Mouse (Mus musculus): Measurements from ENCODE around the gene Tsr2. TPM values are rescaled to one million over a fixed set of nuclear protein-coding genes. Genes with fewer than 3 reads are reported as not detected.

Gene Tsr2
- polyA plus RNA-seq (2012; rRNA removed), result 2.3 and 2.7 TPM in 2 replicates

- TF ChIP-seq POLR2A (IDR thresholded peaks at IDR 0.05; ENCODE audit: control insufficient read depth, low read depth, low read length) (peak; percentile 39; the same call in 1 of the 2 replicates), CTCF (IDR thresholded peaks at IDR 0.05; ENCODE audit: control insufficient read depth, insufficient read depth, insufficient replicate concordance, low read depth, low read length) (no peak)
- H3K27ac ChIP-seq (ENCODE audit: control insufficient read depth, insufficient read depth, low read depth, low read length), result peak within 1 kb of the TSS; percentile 87
- H3K27me3 ChIP-seq (ENCODE audit: control insufficient read depth, insufficient read depth, low read length), result no peaks in the 10 kb centered on the region
- peak within 1 kb of the TSS; percentile 92 for H3K4me3 ChIP-seq (ENCODE audit: control insufficient read depth, low read depth, low read length)
- H3K36me3 ChIP-seq (ENCODE audit: control insufficient read depth, insufficient read depth, low read length), result no peaks in the 10 kb centered on the region
- H3K4me1 ChIP-seq (ENCODE audit: control insufficient read depth, insufficient read depth, low read length), result no peaks in the 10 kb centered on the region
These were observed at the start of gene Tsr2 for GRCm38 (mm10) chrX:151096171-151097058. Gene Tsr2, minus strand, starts transcription at chrX:151096543.

- Histone ChIP-seq H3K36me3 (ENCODE audit: control insufficient read depth, insufficient read depth, low read length) (no peaks in the 10 kb centered on the region), H3K27me3 (ENCODE audit: control insufficient read depth, insufficient read depth, low read length) (no peaks in the 10 kb centered on the region), H3K4me3 (ENCODE audit: control insufficient read depth, low read depth, low read length) (no peak overlapping the region), H3K4me1 (ENCODE audit: control insufficient read depth, insufficient read depth, low read length) (no peaks in the 10 kb centered on the region), H3K27ac (ENCODE audit: control insufficient read depth, insufficient read depth, low read depth, low read length) (no peak overlapping the region)
- TF ChIP-seq POLR2A (IDR thresholded peaks at IDR 0.05; ENCODE audit: control insufficient read depth, low read depth, low read length) (no peak), CTCF (IDR thresholded peaks at IDR 0.05; ENCODE audit: control insufficient read depth, insufficient read depth, insufficient replicate concordance, low read depth, low read length) (no peak)
These were observed 36.4 kb upstream of the Tsr2 start for GRCm38 (mm10) chrX:151132785-151133184.

DNA sequence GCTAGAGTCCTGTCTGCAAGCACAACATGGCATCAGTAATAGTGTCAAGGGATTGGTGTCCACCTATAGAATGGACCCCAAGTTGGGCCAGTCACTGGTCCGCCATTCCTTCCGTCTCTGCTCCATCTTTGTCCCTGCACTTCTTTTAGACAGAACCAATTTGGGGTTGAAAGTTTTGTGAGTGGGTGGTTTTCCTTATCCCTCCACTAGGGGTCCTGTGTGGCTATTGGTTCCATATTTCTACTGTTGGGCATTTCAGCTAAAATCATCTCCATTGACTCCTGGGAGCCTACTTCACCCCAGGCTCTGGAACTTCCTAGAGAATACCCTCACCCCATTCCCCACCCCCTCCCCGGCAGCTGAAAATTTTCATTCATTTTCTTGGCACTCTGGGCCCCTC, 34.1 kb upstream of the Tsr2 start:
- Histone ChIP-seq H3K27ac (ENCODE audit: control insufficient read depth, insufficient read depth, low read depth, low read length) (no peak overlapping the region), H3K4me3 (ENCODE audit: control insufficient read depth, low read depth, low read length) (no peak overlapping the region), H3K27me3 (ENCODE audit: control insufficient read depth, insufficient read depth, low read length) (no peaks in the 10 kb centered on the region), H3K36me3 (ENCODE audit: control insufficient read depth, insufficient read depth, low read length) (no peaks in the 10 kb centered on the region), H3K4me1 (ENCODE audit: control insufficient read depth, insufficient read depth, low read length) (no peaks in the 10 kb centered on the region)
- TF ChIP-seq CTCF (IDR thresholded peaks at IDR 0.05; ENCODE audit: control insufficient read depth, insufficient read depth, insufficient replicate concordance, low read depth, low read length) (no peak), POLR2A (IDR thresholded peaks at IDR 0.05; ENCODE audit: control insufficient read depth, low read depth, low read length) (no peak)

GRCm38 (mm10) chrX:151123933-151124332, 27.6 kb upstream of the Tsr2 start:
- H3K36me3 ChIP-seq (ENCODE audit: control insufficient read depth, insufficient read depth, low read length), result no peaks in the 10 kb centered on the region
- no peak overlapping the region for H3K4me3 ChIP-seq (ENCODE audit: control insufficient read depth, low read depth, low read length)
- no peak overlapping the region for H3K27ac ChIP-seq (ENCODE audit: control insufficient read depth, insufficient read depth, low read depth, low read length)
- H3K27me3 ChIP-seq (ENCODE audit: control insufficient read depth, insufficient read depth, low read length), result no peaks in the 10 kb centered on the region
- TF ChIP-seq CTCF (IDR thresholded peaks at IDR 0.05; ENCODE audit: control insufficient read depth, insufficient read depth, insufficient replicate concordance, low read depth, low read length) (no peak), POLR2A (IDR thresholded peaks at IDR 0.05; ENCODE audit: control insufficient read depth, low read depth, low read length) (no peak)
- H3K4me1 ChIP-seq (ENCODE audit: control insufficient read depth, insufficient read depth, low read length), result no peaks in the 10 kb centered on the region

- H3K4me3 ChIP-seq (ENCODE audit: control insufficient read depth, low read depth, low read length), result no peak overlapping the region
- H3K4me1 ChIP-seq (ENCODE audit: control insufficient read depth, insufficient read depth, low read length), result no peaks in the 10 kb centered on the region
- H3K27ac ChIP-seq (ENCODE audit: control insufficient read depth, insufficient read depth, low read depth, low read length), result no peak overlapping the region
- no peaks in the 10 kb centered on the region for H3K36me3 ChIP-seq (ENCODE audit: control insufficient read depth, insufficient read depth, low read length)
- H3K27me3 ChIP-seq (ENCODE audit: control insufficient read depth, insufficient read depth, low read length), result no peaks in the 10 kb centered on the region
- TF ChIP-seq CTCF (IDR thresholded peaks at IDR 0.05; ENCODE audit: control insufficient read depth, insufficient read depth, insufficient replicate concordance, low read depth, low read length) (no peak), POLR2A (IDR thresholded peaks at IDR 0.05; ENCODE audit: control insufficient read depth, low read depth, low read length) (no peak)
These were observed 21.1 kb upstream of the Tsr2 start for GRCm38 (mm10) chrX:151117432-151117831.

GRCm38 (mm10) chrX:151116795-151117194, 20.5 kb upstream of the Tsr2 start:
- TF ChIP-seq CTCF (IDR thresholded peaks at IDR 0.05; ENCODE audit: control insufficient read depth, insufficient read depth, insufficient replicate concordance, low read depth, low read length) (peak; percentile 40; the same call in 1 of the 2 replicates), POLR2A (IDR thresholded peaks at IDR 0.05; ENCODE audit: control insufficient read depth, low read depth, low read length) (no peak)
- H3K4me3 ChIP-seq (ENCODE audit: control insufficient read depth, low read depth, low read length), result no peak overlapping the region

GRCm38 (mm10) chrX:151107301-151108067, 11.1 kb upstream of the Tsr2 start:
- Histone ChIP-seq H3K4me1 (ENCODE audit: control insufficient read depth, insufficient read depth, low read length) (no peaks in the 10 kb centered on the region), H3K27me3 (ENCODE audit: control insufficient read depth, insufficient read depth, low read length) (no peaks in the 10 kb centered on the region), H3K36me3 (ENCODE audit: control insufficient read depth, insufficient read depth, low read length) (no peaks in the 10 kb centered on the region), H3K4me3 (ENCODE audit: control insufficient read depth, low read depth, low read length) (no peak overlapping the region), H3K27ac (ENCODE audit: control insufficient read depth, insufficient read depth, low read depth, low read length) (no peak overlapping the region)
- TF ChIP-seq CTCF (IDR thresholded peaks at IDR 0.05; ENCODE audit: control insufficient read depth, insufficient read depth, insufficient replicate concordance, low read depth, low read length) (no peak), POLR2A (IDR thresholded peaks at IDR 0.05; ENCODE audit: control insufficient read depth, low read depth, low read length) (no peak)

More at GRCm38 (mm10) chrX:151116795-151117194, 20.5 kb upstream of the Tsr2 start:
- no peaks in the 10 kb centered on the region for H3K36me3 ChIP-seq (ENCODE audit: control insufficient read depth, insufficient read depth, low read length)
- H3K4me1 ChIP-seq (ENCODE audit: control insufficient read depth, insufficient read depth, low read length), result no peaks in the 10 kb centered on the region
- H3K27ac ChIP-seq (ENCODE audit: control insufficient read depth, insufficient read depth, low read depth, low read length), result no peak overlapping the region
- H3K27me3 ChIP-seq (ENCODE audit: control insufficient read depth, insufficient read depth, low read length), result no peaks in the 10 kb centered on the region

All from testis, adult 2 months (tissue).